Mouse (Mus musculus): ENCODE measurements around the gene Map2k5. TPM values are rescaled to one million over a fixed set of nuclear protein-coding genes. Genes with fewer than 3 reads are reported as not detected.
A peak's percentile ranks its signal among the peaks of the same experiment; 100 is the strongest.

Gene Map2k5
- total RNA-seq, 2 experiments from 2014 or later, result 30.8 to 31.2 TPM

DNA sequence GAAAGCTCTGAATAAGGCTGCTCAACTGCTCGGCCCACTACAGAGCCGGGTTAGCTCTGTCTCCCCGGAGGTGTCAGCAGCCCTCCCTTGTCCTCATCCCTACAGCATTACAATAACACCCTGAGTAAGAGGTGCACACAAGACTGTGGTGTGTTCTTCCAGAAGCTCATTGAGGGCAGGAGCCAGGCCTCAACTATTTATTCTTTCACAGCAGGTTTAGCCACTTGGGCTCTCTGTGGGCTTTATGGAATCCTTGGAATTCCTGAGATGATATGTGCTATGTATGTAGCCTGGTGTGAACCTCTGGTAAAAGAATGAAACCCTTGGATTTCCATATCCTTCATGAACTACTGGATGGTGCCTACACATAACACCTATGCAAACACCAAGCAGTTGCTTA is 28.5 kb downstream of the Map2k5 start:
- intact Hi-C loops (cut with DNase I), result no loop called here
- DNase-seq (ENCODE audit: low spot score in 2 of 2), result no peak

DNA sequence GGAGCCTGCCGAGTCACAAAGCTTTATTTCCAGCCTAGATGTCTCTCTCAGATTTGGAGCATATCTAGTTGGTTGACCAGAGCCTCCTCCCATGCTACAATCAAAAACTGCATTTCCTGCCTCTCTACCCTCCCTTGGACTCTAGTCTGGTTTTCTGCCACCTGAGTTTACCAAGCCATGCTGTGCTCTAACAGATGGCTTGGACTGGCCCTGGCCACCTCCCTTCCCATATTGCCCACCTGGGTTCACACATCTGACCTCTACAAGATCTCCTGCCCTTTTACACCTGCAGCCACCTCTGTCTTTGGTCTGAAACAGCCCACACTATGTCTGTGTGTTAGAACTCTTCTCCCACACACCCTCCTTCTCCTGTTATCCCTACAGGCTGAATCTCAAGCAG is 29.6 kb downstream of the Map2k5 start:
- intact Hi-C loops (cut with DNase I), result no loop called here
- DNase-seq (ENCODE audit: low spot score in 2 of 2), result no peak

DNA sequence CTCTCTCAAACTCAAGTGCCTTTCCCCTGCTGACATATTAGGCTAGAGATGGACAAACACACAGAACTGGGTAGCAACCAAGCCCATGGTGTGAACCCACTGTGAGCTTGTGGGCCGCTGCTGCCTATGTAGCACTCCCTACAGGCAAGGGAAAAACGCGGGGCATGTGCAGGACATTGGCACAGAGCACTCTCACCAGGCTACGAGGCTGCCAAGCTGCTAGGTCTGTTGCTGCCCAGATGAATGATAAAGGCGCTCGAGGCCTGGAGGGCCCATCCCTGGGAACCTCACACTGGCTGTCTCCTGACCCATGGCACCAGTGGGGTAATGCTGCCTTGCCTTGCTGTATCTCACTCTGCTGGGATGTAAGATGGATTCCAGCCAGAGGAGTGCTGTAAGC is 31.7 kb downstream of the Map2k5 start:
- DNase-seq (ENCODE audit: low spot score in 2 of 2), result no peak
- intact Hi-C loops (cut with DNase I), result no loop called here

GRCm38 (mm10) chr9:63341761-63342160 is 35.9 kb downstream of the Map2k5 start:
- DNase-seq (ENCODE audit: low spot score in 2 of 2), result no peak
- intact Hi-C loops (cut with DNase I), result no loop called here

- intact Hi-C loops (cut with DNase I), result no loop called here
- no peak for DNase-seq (ENCODE audit: low spot score in 2 of 2)
These were observed 38.4 kb downstream of the Map2k5 start for GRCm38 (mm10) chr9:63339256-63339655.

- intact Hi-C loops (cut with DNase I), result no loop called here
- no peak for DNase-seq (ENCODE audit: low spot score in 2 of 2)
These were observed 39.0 kb downstream of the Map2k5 start for GRCm38 (mm10) chr9:63338716-63339115.

DNA sequence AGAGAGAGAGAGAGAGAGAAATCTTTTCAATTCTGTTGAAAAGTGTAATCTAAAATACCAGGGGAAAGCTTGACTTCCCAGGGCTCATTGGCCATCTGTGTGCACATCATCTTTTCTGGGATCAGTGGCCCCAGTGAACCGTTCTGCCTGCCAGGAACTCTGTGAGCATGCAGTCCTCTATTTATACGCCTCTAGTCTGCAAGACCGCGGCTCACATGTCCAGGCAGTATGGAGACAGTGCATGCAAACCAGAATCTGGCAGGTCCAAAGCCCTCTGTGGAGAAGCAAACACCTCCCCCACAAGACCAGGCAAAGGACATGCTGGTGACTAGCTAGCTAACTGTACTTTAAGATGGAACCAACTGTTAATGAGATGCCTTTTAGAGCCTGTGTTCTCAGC is 41.9 kb downstream of the Map2k5 start:
- intact Hi-C loops (cut with DNase I), result no loop called here

GRCm38 (mm10) chr9:63333074-63333473 is 44.6 kb downstream of the Map2k5 start:
- DNase-seq (ENCODE audit: low spot score in 2 of 2), result no peak
- intact Hi-C loops (cut with DNase I), result no loop called here

More for the DNA sequence above, 41.9 kb downstream of the Map2k5 start:
- no peak for DNase-seq (ENCODE audit: low spot score in 2 of 2)

DNA sequence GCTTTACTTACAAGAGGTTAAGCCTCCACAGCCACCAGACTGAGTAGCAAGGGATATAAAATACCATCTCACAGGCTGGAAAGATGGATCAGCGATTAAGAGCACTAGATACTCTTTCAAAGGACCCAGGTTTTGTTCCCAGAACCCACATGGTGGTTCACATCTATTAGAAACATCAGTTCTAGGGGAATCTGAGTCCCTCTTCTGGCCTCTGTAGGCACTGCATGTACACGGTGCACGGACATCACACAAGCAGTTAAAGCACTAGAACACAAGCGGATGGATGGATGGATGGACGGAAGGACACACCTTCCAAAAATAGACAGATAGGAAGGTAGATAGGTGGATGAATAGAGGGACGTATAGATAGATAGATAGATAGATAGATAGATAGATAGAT is 46.5 kb downstream of the Map2k5 start:
- no peak for DNase-seq (ENCODE audit: low spot score in 2 of 2)
- intact Hi-C loops (cut with DNase I), result no loop called here

DNA sequence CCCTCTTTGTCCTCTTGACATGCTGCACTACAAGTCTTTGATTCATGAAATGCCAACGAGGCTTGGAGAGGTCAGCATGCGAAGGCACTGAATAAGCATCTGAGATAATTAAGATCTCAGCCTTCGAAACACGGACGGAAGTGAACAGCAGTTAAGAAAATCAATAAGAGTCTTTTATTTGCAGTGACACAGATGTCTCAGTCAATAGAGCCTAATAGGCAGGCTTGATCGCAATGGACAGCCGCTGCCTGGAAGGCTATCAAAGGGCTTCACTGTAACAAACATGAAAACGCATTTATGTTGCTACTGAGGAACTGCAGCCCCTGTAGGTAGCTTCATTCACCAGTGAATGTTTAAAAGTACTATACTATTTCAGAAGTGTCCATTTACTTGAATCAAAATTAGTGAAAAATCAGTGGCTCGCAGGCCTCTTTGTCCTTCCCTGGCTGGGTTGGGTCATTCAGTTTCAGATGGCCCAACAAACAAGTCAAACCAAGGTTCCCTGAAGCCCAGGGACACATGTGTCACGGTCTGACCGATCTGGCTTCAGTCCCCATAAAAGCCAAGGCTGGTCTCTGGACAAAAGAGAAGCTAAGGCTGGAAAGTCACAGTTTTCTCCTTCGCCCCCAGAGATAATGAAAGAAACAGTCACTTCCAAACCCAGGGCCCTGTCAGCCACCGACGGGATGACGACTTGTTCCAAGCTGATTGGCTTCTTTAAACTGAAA is 48.6 kb downstream of the Map2k5 start:
- no peak for DNase-seq (ENCODE audit: low spot score in 2 of 2)
- intact Hi-C loops (cut with DNase I), result no loop called here

- no peak for DNase-seq (ENCODE audit: low spot score in 2 of 2)
- intact Hi-C loops (cut with DNase I), result no loop called here
These were observed 62.5 kb downstream of the Map2k5 start for GRCm38 (mm10) chr9:63315231-63315630.

GRCm38 (mm10) chr9:63314126-63314525 is 63.6 kb downstream of the Map2k5 start:
- intact Hi-C loops (cut with DNase I), result no loop called here
- no peak for DNase-seq (ENCODE audit: low spot score in 2 of 2)

DNA sequence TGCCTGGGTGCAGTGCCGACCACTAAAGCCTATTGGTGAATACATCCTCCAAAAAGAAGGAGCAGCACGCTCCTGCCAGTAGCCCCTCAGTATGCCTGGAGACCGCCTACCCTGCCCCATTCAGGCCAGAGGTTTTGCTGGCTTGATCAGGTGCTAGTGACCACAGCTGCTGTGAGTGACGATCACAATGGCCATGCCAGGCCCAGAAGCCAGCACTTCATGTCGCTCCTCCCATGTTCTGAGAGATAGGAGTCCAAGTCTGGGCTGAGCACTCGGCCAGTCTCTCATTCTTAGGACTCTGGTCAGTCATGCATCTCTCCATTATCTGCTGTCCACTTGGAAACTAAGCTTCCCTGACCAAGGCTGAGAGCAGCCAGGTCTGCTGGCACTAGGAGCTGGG is 67.7 kb downstream of the Map2k5 start:
- no peak for DNase-seq (ENCODE audit: low spot score in 2 of 2)
- intact Hi-C loops (cut with DNase I), result no loop called here

- intact Hi-C loops (cut with DNase I), result no loop called here
- no peak for DNase-seq (ENCODE audit: low spot score in 2 of 2)
These were observed 68.7 kb downstream of the Map2k5 start for GRCm38 (mm10) chr9:63309008-63309407.

DNA sequence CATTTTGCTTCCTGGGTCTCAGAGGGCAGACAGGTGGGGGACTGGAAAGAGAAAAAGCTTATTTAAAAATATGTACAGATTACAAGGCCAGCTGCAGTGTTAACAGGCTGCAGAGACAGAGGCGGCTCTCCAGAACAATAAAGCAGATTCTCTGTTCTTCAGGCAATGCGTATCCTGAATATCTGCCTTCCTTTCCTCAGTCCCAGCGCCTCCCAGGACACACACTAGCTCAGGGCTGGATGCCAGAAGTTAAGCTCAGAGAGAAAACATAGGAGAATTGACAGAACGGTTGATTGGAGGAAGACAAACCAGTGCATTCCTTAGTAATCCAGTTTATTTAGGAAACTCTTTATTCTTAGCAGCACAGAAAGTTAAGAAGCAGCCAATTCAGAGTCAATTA is 69.3 kb downstream of the Map2k5 start:
- intact Hi-C loops (cut with DNase I), result no loop called here
- no peak for DNase-seq (ENCODE audit: low spot score in 2 of 2)

- intact Hi-C loops (cut with DNase I), result no loop called here
- DNase-seq (ENCODE audit: low spot score in 2 of 2), result no peak
These were observed 75.2 kb downstream of the Map2k5 start for GRCm38 (mm10) chr9:63302511-63302910.

DNA sequence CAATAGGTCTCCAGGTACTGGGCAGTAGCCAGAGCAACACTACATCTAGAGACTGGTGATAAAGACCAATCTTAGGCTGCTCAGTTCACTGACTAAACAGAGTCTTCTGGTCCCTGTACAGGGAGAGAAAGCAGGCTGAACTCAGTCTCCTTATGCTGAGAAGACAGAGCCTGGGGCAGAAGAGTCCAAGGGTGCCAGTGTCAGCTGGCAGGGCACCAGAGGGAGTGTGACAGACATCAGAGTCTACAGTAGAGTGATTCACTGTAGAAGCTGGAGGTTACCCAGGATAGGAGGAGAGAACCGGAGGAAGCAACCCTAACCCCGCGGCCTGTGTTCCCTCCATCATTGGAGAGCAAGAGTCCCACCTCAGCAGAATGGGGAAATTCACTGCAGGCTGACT is 79.0 kb downstream of the Map2k5 start:
- intact Hi-C loops (cut with DNase I), result no loop called here
- DNase-seq (ENCODE audit: low spot score in 2 of 2), result no peak

GRCm38 (mm10) chr9:63295551-63295958 is 82.1 kb downstream of the Map2k5 start:
- intact Hi-C loops (cut with DNase I), result no loop called here
- peak; percentile 51 to 73 for DNase-seq (ENCODE audit: low spot score in 2 of 2)

- intact Hi-C loops (cut with DNase I), result no loop called here
- DNase-seq (ENCODE audit: low spot score in 2 of 2), result no peak
These were observed 82.9 kb downstream of the Map2k5 start for GRCm38 (mm10) chr9:63294846-63295245.

DNA sequence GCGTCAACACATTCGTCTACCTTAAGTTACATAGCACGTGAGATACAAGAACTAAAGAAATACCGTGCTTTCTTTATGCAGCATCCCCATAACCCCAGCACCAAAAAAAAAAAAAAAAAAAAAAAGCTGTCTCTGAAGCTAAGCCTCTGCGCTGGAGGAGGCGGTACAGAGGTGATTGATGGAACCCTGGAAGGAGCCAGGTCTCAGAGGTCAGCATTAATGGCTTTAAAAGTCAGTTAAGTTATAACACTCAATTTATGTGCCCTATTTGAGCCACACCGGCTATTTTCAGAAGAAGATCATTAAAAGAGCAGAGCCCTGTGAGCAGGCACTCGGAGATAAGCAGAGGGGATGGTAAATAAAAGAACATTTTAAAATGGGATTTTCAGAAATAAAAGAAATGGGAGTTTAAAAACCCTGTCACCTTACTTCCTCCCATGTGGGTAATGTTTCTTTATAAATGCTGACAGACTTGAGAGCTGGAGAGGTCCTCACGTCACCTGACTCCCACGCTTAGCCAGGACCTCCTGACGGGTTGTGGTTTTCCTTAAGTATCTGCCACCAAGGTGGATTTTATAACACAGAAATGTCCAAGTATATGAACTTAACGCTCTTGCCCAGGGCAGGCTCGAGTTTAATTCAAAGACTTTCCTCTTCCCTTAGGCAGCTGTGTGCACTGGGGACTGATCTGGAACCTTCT is 83.8 kb downstream of the Map2k5 start:
- intact Hi-C loops (cut with DNase I), result no loop called here
- no peak for DNase-seq (ENCODE audit: low spot score in 2 of 2)

- intact Hi-C loops (cut with DNase I), result no loop called here
- DNase-seq (ENCODE audit: low spot score in 2 of 2), result no peak
These were observed 89.0 kb downstream of the Map2k5 start for GRCm38 (mm10) chr9:63288676-63289075.
